Mouse (Mus musculus): ENCODE measurements around the gene Fgf13. TPM values are rescaled to one million over a fixed set of nuclear protein-coding genes. Genes with fewer than 3 reads are reported as not detected.
A peak's percentile ranks its signal among the peaks of the same experiment; 100 is the strongest.

Fgf13 gene
- polyA plus RNA-seq, 1 experiment: 8.3 TPM

- Histone ChIP-seq H3K27ac (ENCODE audit: control insufficient read depth, insufficient read depth, low read length) (no peak overlapping the region), H3K36me3 (ENCODE audit: control insufficient read depth, insufficient read depth, low read length) (no peaks in the 10 kb centered on the region), H3K4me3 (ENCODE audit: control insufficient read depth, insufficient read depth, low read length) (no peak overlapping the region), H3K4me1 (replicated peaks; ENCODE audit: control insufficient read depth, insufficient read depth, low read length) (no peaks in the 10 kb centered on the region), H3K27me3 (ENCODE audit: control insufficient read depth, insufficient read depth, low read length) (no peaks in the 10 kb centered on the region)
- 0% methylated on average over 1 of the region's 1 CpGs for WGBS
- TF ChIP-seq CTCF (IDR thresholded peaks at IDR 0.05; ENCODE audit: borderline replicate concordance, control insufficient read depth, extremely low read depth, insufficient read depth, low read length, poor library complexity) (no peak), POLR2A (IDR thresholded peaks at IDR 0.05; ENCODE audit: control insufficient read depth, extremely low read depth, insufficient read depth, low read length, poor library complexity) (no peak)
- DNase-seq: no peak
Measured at GRCm38 (mm10) chrX:59172200-59172599, 395.7 kb downstream of the Fgf13 start.

- H3K27me3 ChIP-seq (ENCODE audit: control insufficient read depth, insufficient read depth, low read length): no peaks in the 10 kb centered on the region
- DNase-seq: no peak
- WGBS: 94% methylated on average over 2 of the region's 2 CpGs
- no peaks in the 10 kb centered on the region for H3K36me3 ChIP-seq (ENCODE audit: control insufficient read depth, insufficient read depth, low read length)
- no peaks in the 10 kb centered on the region for H3K4me1 ChIP-seq (replicated peaks; ENCODE audit: control insufficient read depth, insufficient read depth, low read length)
- no peak overlapping the region for H3K4me3 ChIP-seq (ENCODE audit: control insufficient read depth, insufficient read depth, low read length)
- no peak overlapping the region for H3K27ac ChIP-seq (ENCODE audit: control insufficient read depth, insufficient read depth, low read length)
- TF ChIP-seq POLR2A (IDR thresholded peaks at IDR 0.05; ENCODE audit: control insufficient read depth, extremely low read depth, insufficient read depth, low read length, poor library complexity): no peak
- TF ChIP-seq CTCF (IDR thresholded peaks at IDR 0.05; ENCODE audit: borderline replicate concordance, control insufficient read depth, extremely low read depth, insufficient read depth, low read length, poor library complexity): no peak
Measured at GRCm38 (mm10) chrX:59166763-59167162, 401.1 kb downstream of the Fgf13 start.

- no peak for DNase-seq
- TF ChIP-seq CTCF (IDR thresholded peaks at IDR 0.05; ENCODE audit: borderline replicate concordance, control insufficient read depth, extremely low read depth, insufficient read depth, low read length, poor library complexity) (no peak), POLR2A (IDR thresholded peaks at IDR 0.05; ENCODE audit: control insufficient read depth, extremely low read depth, insufficient read depth, low read length, poor library complexity) (no peak)
- H3K27me3 ChIP-seq (ENCODE audit: control insufficient read depth, insufficient read depth, low read length): no peaks in the 10 kb centered on the region
- 42% methylated on average over 2 of the region's 2 CpGs for WGBS
- H3K4me1 ChIP-seq (replicated peaks; ENCODE audit: control insufficient read depth, insufficient read depth, low read length): no peaks in the 10 kb centered on the region
- H3K4me3 ChIP-seq (ENCODE audit: control insufficient read depth, insufficient read depth, low read length): no peak overlapping the region
- H3K27ac ChIP-seq (ENCODE audit: control insufficient read depth, insufficient read depth, low read length): no peak overlapping the region
- no peaks in the 10 kb centered on the region for H3K36me3 ChIP-seq (ENCODE audit: control insufficient read depth, insufficient read depth, low read length)
Measured at GRCm38 (mm10) chrX:59141947-59142346, 425.9 kb downstream of the Fgf13 start.

- Histone ChIP-seq H3K4me1 (replicated peaks; ENCODE audit: control insufficient read depth, insufficient read depth, low read length) (peaks cover 4% of the 10 kb centered on the region; the same call in 1 of the 2 replicates), H3K4me3 (ENCODE audit: control insufficient read depth, insufficient read depth, low read length) (peak overlapping the region; percentile 97), H3K36me3 (ENCODE audit: control insufficient read depth, insufficient read depth, low read length) (no peaks in the 10 kb centered on the region), H3K27me3 (ENCODE audit: control insufficient read depth, insufficient read depth, low read length) (no peaks in the 10 kb centered on the region), H3K27ac (ENCODE audit: control insufficient read depth, insufficient read depth, low read length) (peak overlapping the region; percentile 65; the same call in 1 of the 2 replicates)
- TF ChIP-seq CTCF (IDR thresholded peaks at IDR 0.05; ENCODE audit: borderline replicate concordance, control insufficient read depth, extremely low read depth, insufficient read depth, low read length, poor library complexity) (peak; percentile 51; the same call in 1 of the 2 replicates), POLR2A (IDR thresholded peaks at IDR 0.05; ENCODE audit: control insufficient read depth, extremely low read depth, insufficient read depth, low read length, poor library complexity) (no peak)
- 0% methylated on average over 8 of the region's 8 CpGs for WGBS
- peak; percentile 55 for DNase-seq
Measured at GRCm38 (mm10) chrX:59134928-59135361, 432.9 kb downstream of the Fgf13 start.

- Histone ChIP-seq H3K36me3 (ENCODE audit: control insufficient read depth, insufficient read depth, low read length) (no peaks in the 10 kb centered on the region), H3K4me3 (ENCODE audit: control insufficient read depth, insufficient read depth, low read length) (peak overlapping the region; percentile 97), H3K27me3 (ENCODE audit: control insufficient read depth, insufficient read depth, low read length) (no peaks in the 10 kb centered on the region), H3K4me1 (replicated peaks; ENCODE audit: control insufficient read depth, insufficient read depth, low read length) (peaks cover 4% of the 10 kb centered on the region; the same call in 1 of the 2 replicates), H3K27ac (ENCODE audit: control insufficient read depth, insufficient read depth, low read length) (no peak overlapping the region)
- WGBS: 3% methylated on average over 55 of the region's 75 CpGs
- DNase-seq: peak; percentile 64
- TF ChIP-seq CTCF (IDR thresholded peaks at IDR 0.05; ENCODE audit: borderline replicate concordance, control insufficient read depth, extremely low read depth, insufficient read depth, low read length, poor library complexity) (no peak), POLR2A (IDR thresholded peaks at IDR 0.05; ENCODE audit: control insufficient read depth, extremely low read depth, insufficient read depth, low read length, poor library complexity) (0 out of 2 replicates have a peak, but pooled peaks have one; percentile 24)
Measured at GRCm38 (mm10) chrX:59134166-59134861, 433.6 kb downstream of the Fgf13 start.

- 3% methylated on average over 22 of the region's 24 CpGs for WGBS
- peaks cover 4% of the 10 kb centered on the region; the same call in 1 of the 2 replicates for H3K4me1 ChIP-seq (replicated peaks; ENCODE audit: control insufficient read depth, insufficient read depth, low read length)
- peak overlapping the region; percentile 10; the same call in 1 of the 2 replicates for H3K27ac ChIP-seq (ENCODE audit: control insufficient read depth, insufficient read depth, low read length)
- peak overlapping the region; percentile 97 for H3K4me3 ChIP-seq (ENCODE audit: control insufficient read depth, insufficient read depth, low read length)
- H3K27me3 ChIP-seq (ENCODE audit: control insufficient read depth, insufficient read depth, low read length): no peaks in the 10 kb centered on the region
- DNase-seq: no peak
- H3K36me3 ChIP-seq (ENCODE audit: control insufficient read depth, insufficient read depth, low read length): no peaks in the 10 kb centered on the region
- TF ChIP-seq POLR2A (IDR thresholded peaks at IDR 0.05; ENCODE audit: control insufficient read depth, extremely low read depth, insufficient read depth, low read length, poor library complexity) (no peak), CTCF (IDR thresholded peaks at IDR 0.05; ENCODE audit: borderline replicate concordance, control insufficient read depth, extremely low read depth, insufficient read depth, low read length, poor library complexity) (no peak)
Measured at GRCm38 (mm10) chrX:59133834-59134165, 434.1 kb downstream of the Fgf13 start.

Data from thymus, adult 2 months (tissue).